Mouse (Mus musculus) brain, adult 2 months (tissue): ENCODE results near the gene Tut7.
"Not testable (repeated sequence)": the region's sequence is repeated elsewhere in the genome, so short reads cannot be mapped to it uniquely, and the experiment has no call there.

Experiments
- DNase-seq: peaks from one replicate; pipeline ENCODE4 v3.0.0; 2011; ENCODE audit warnings: low read depth, low spot score

Gene Tut7

GRCm38 (mm10) chr13:59822507-59823462 lies at the start of gene Tut7:
Tut7 (minus strand) TSS chr13:59823147.
- peak; percentile 98 for DNase-seq

DNA sequence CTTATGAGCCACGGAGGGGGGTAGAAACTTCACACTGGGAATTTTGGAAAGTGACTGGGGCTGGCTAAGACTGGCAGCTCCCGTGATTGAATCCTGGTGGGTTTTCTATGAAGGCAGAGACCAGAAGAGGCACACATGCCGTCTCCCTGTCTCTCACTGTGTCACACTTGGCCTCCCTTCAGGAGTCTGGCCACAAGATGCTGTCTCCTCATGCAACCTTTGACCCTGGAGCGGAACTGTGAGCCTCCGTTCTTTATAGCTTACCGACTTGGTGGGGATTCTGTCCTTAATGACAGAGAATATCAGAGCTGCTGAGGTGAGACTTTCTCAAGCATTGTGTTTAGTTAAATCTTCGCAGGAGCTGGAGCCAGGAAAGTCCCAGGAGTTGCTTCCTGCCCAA lies 49.5 kb upstream of the Tut7 start:
- no peak for DNase-seq

- no peak for DNase-seq
These were observed 47.1 kb upstream of the Tut7 start for GRCm38 (mm10) chr13:59870004-59870403.

GRCm38 (mm10) chr13:59868011-59868649 lies 45.2 kb upstream of the Tut7 start:
- no peak for DNase-seq

- DNase-seq: no peak
These were observed 44.2 kb upstream of the Tut7 start for GRCm38 (mm10) chr13:59867103-59867502.

DNA sequence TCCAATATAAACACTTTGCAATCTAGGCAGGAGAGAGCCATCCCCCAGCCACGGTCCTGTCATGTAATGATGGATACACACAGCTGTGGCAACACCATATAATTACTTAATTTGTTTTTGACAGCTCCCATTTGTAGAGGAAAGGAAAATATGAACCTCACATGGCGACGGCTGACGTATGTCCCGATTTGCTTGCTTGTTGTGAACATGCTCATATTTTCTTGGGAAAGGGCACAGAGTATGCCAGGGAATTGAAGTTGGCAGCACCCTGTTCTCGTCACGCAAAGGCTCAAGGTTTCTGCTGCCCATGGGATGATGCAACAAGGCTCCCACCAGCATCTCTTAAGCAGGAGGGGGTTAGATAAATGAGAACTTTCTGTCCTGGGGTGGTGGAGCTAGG lies 36.6 kb upstream of the Tut7 start:
- DNase-seq: no peak

- peak; percentile 66 for DNase-seq
These were observed 33.5 kb upstream of the Tut7 start for GRCm38 (mm10) chr13:59856286-59857070.

GRCm38 (mm10) chr13:59853471-59853870 lies 30.5 kb upstream of the Tut7 start:
- no peak for DNase-seq

- no peak for DNase-seq
These were observed 27.4 kb upstream of the Tut7 start for GRCm38 (mm10) chr13:59850373-59850772.

DNA sequence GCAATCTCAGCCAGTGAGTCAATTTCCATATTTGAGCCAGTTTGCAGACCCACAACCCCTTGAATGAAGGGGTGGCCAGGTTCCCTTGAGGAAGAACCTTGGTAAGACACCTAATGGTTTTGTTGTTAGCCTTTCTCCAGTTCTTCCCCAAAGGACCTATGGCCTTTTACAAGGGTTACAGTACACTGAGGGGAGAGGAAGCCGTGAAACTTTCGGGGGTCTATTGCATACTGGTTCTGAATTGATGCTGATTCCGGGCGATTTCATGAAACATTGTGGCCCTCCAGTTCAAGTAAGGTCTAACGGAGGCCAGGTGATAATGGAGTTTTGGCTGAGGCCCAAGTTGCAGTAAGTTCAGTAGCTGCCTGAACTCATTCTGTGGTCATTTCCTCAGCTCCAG lies 21.7 kb upstream of the Tut7 start:
- no peak for DNase-seq

DNA sequence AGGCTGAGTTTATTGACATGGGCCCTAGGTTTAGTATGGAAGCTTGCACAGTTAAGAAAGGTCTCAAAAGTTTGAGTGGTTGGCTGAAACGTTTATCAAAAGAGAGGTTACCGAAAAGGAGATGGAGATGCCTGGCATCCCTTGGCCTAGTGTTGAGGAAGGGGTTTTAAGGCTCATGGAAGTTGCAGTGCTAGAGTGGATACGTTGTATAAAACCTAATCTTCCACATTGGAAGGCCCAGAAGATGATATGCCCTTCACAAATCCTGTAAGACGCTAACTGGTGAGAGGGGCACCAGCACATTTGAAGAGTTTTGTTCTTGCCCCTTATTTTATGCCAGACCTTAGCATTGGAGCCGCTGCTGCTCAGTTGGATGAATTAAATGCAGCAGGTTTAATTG lies 21.0 kb upstream of the Tut7 start:
- DNase-seq: no peak

DNA sequence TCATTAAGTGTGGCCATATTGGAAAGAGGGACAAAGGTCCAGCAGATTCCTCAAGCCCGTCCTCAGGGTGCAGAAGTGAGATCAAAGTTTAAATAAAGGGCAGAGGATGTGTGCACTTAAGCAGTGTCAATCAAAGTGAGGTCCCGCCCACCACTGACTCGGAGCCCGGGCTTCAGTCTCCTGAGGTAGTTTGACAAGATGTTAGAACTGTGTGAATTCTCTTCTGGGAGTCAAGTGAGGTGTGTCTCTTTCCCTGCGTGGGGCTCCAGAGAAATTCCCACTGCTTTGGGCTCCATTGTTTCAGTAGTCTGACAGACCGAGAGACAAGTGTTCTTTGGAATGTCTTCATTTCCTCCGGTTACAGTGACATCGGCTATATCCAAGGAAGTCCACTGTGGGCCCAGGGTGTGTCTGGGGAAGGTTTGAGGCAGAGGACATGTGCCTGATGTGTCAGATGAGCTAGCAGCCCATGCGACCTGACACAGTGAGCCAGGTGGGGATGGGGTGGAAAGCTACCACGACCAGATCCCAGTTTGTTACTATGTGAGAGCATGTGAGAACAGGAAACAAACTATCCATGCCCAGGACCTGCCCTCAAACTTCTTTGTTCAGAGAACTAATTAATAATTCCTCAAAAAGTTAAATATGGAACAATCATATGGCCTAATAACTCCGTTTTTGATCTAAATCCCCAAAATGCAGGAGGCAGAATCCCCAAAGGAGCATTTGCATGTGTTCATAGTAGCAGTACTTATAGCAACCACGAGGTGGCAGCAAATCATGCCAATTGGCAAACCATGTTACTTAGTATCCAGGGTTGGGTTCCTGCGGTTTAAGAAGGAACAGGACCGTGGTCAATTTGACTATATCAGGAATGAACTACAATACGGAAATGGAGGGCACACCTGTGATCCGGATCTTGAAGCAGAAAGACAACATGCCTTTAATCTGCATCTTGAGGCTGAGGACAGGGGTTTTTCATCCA lies 19.6 kb upstream of the Tut7 start:
- DNase-seq: peak; percentile 87

- DNase-seq: not testable (repeated sequence)
These were observed 18.8 kb upstream of the Tut7 start for GRCm38 (mm10) chr13:59841761-59842160.

GRCm38 (mm10) chr13:59840429-59841169 lies 17.7 kb upstream of the Tut7 start:
- peak; percentile 97 for DNase-seq

GRCm38 (mm10) chr13:59839356-59839755 lies 16.4 kb upstream of the Tut7 start:
- no peak for DNase-seq

DNA sequence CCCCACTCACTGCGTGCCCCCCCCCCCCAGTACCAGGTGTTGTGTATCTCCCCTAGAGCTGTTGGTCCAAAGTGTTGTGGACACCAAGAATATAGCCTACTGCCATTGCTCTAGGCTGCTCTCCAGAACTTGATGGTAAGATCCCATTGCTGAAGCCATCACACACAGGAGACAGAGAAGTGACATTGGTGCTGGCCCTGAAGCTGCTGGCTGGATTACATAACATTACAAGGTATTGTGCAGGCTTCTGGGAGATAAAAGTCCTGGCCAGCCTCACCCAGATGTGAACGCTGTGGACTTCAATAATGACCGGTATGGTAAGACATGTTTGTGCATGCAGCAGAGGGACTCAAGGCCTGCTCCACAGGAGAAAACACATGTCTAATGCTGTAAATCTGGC lies 15.5 kb upstream of the Tut7 start:
- no peak for DNase-seq

DNA sequence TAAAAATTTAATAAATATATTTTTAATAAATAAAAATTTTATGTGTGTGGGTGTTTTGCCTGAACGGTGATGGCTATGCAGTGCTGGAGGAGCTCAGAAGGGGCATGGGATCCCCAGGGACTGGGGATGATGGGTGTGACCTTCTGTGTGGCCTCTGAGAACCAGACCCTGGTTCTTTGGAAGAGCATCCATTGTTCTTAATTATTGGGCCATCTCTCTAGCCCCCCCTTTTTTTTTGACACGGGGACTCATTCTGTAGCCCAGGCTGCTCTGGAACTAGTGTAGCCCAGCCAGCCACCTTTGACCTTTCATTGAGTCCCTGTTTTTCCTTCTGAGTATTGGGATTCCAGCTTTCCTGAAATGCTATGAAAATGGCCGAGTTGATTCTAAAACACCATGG lies 13.9 kb upstream of the Tut7 start:
- no peak for DNase-seq

DNA sequence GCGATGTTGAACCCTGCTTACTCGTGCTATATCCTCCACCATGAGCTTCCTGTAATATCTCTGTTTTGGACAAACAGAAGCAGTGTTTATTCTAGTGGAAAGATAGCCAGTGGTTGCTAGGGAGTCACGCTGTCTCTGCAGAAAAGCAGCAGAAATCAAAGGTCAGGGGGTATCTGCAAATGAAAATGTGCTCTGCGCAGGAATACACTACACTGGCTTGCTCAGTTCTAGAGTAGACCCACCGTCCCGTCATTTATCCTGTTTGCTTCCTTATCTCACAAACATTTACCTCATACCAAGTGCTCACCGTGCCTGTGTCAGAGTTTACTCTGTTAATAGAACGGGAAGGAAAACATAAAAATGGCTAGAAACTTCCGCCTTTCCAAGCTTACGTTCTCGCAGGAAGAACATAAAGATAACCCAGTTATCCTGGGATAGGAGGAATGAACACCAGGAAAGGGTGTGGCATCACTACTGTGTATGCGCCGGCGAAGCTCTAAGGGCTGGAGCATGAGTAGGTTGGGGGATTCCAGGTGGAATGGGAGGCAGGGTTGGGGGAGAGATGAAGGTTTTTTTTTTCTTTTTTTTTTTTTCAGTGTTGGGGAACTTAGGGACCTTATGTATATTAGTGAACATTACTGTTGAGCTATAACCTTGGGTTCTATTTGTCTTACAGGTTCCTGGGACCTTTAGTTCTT lies 13.3 kb upstream of the Tut7 start:
- DNase-seq: no peak

DNA sequence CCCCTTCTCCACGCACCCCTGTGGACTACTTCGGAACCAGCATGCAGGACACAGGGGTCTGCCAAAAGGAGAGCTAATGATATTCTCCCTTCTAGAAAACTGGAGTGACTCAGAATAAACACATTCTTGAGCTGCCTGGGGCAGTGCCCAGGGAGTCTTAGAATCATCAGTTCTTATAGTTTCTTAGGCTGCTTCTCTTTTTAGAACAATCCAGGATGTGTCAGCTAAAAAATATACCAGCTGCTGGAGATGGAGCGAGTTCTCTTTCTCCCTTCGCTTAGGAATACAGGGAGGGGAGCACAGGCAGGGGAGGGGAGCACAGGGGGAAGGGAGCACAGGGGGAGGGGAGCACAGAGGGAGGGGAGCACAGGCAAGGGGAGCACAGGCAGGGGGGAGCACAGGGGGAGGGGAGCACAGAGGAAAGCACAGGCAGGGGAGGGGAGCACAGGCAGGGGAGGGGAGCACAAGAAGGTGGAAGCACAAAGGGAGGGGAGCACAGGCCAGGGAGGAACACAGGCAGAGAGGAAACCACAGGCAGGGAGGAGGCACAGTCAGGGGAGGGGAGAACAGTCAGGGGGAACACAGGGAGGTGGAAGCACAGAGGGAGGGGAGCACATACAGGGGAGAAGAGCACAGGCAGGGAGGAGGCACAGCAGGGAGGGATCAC lies 12.0 kb upstream of the Tut7 start:
- peak; percentile 91 for DNase-seq
